8 mouse cellular contexts compared by ENCODE assay signal in the genomic region with DNA sequence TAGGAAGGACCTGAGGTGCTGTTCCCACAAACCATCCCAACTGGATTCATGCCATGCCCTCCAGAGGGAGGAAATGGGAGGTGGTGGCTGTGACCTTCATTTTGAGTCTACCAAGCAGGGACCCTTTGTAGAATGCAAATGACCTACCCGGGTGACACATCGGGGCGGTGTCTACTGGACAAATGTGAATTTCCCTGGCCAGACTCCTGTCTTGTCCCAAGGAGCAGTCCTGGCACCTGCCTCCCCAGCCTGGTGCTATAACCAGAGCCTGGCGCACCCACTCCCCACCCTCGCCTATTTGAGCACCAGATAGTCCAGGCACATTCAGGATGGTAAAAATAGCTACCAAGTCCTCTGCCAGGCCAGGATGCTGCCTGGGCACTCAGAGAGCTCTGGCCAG.
DNase-seq lines count a peak whose midpoint lies in the region; ATAC-seq and TF ChIP-seq lines count a peak whose summit lies in the region.
"Had no signal": no experiment of that assay in that cellular context is flagged by ENCODE, and none has a peak within 500 bp of the region (broad histone marks: within the 10 kb centered on the region; RNA-seq: fewer than 3 reads in every experiment).

No protein-coding gene starts in this region.

- peak overlapping the region; percentile 47; the same call in 1 of the 2 replicates for H3K9ac ChIP-seq in kidney, postnatal 0 days (ENCODE audit: low read depth, low read length)
- peak overlapping the region; percentile 81 for H3K9ac ChIP-seq in heart, adult 2 months (ENCODE audit: low read depth, low read length)
- H3K9ac ChIP-seq in hindbrain, embryonic 16.5 days (ENCODE audit: low read depth, low read length): no peak overlapping the region
- H3K9ac ChIP-seq in neural tube, embryonic 14.5 days (replicated peaks; ENCODE audit: low read depth, low read length): no peak overlapping the region

- no peak for TF ChIP-seq CTCF in kidney, postnatal 0 days (IDR thresholded peaks at IDR 0.05; ENCODE audit: low read depth)
- TF ChIP-seq CTCF in heart, adult 2 months (IDR thresholded peaks at IDR 0.05): no peak

- TF ChIP-seq POLR2A in heart, adult 2 months (IDR thresholded peaks at IDR 0.05; ENCODE audit: insufficient read depth, low read depth, low read length): no peak

- peak overlapping the region; percentile 48 for H3K4me2 ChIP-seq in kidney, postnatal 0 days (ENCODE audit: low read length)
- peak overlapping the region; percentile 35 for H3K4me2 ChIP-seq in hindbrain, embryonic 16.5 days (ENCODE audit: low read length)
- H3K4me2 ChIP-seq in neural tube, embryonic 14.5 days (ENCODE audit: low read depth, low read length): peak overlapping the region; percentile 36; the same call in 1 of the 2 replicates

- peak overlapping the region; percentile 88 for H3K27ac ChIP-seq in kidney, postnatal 0 days
- peak overlapping the region; percentile 97 for H3K27ac ChIP-seq in heart, adult 2 months
- H3K27ac ChIP-seq in hindbrain, embryonic 16.5 days (ENCODE audit: low read depth, low read length): no peak overlapping the region; the same call in 1 of the 2 replicates
- no peak overlapping the region; the same call in 1 of the 2 replicates for H3K27ac ChIP-seq in neural tube, embryonic 14.5 days (ENCODE audit: low read depth, low read length)

- H3K36me3 ChIP-seq in kidney, postnatal 0 days (ENCODE audit: insufficient read depth, low read length): peaks cover 9% of the 10 kb centered on the region; the same call in 1 of the 2 replicates
- peaks cover 49% of the 10 kb centered on the region for H3K36me3 ChIP-seq in heart, adult 2 months (ENCODE audit: control insufficient read depth, insufficient read depth, low read length)
- H3K36me3 ChIP-seq in hindbrain, embryonic 16.5 days (ENCODE audit: control insufficient read depth, insufficient read depth, low read length): no peaks in the 10 kb centered on the region
- H3K36me3 ChIP-seq in neural tube, embryonic 14.5 days (ENCODE audit: control insufficient read depth, insufficient read depth, low read length): no peaks in the 10 kb centered on the region

- H3K27me3 ChIP-seq in kidney, postnatal 0 days (ENCODE audit: insufficient read depth, low read length): no peaks in the 10 kb centered on the region
- H3K27me3 ChIP-seq in heart, adult 2 months (ENCODE audit: control insufficient read depth, insufficient read depth, low read length): no peaks in the 10 kb centered on the region
- H3K27me3 ChIP-seq in hindbrain, embryonic 16.5 days (replicated peaks; ENCODE audit: control insufficient read depth, insufficient read depth, low read length): no peaks in the 10 kb centered on the region
- H3K27me3 ChIP-seq in neural tube, embryonic 14.5 days (ENCODE audit: control insufficient read depth, insufficient read depth, low read length): no peaks in the 10 kb centered on the region
- H3K27me3 ChIP-seq: Patski had no signal

- H3K79me2 ChIP-seq in heart, adult 2 months (replicated peaks; ENCODE audit: control insufficient read depth, insufficient read depth, low read length): no peaks in the 10 kb centered on the region

- H3K4me3 ChIP-seq in kidney, postnatal 0 days (replicated peaks; ENCODE audit: low read depth, low read length): no peak overlapping the region
- peak overlapping the region; percentile 50 for H3K4me3 ChIP-seq in heart, adult 2 months
- H3K4me3 ChIP-seq in hindbrain, embryonic 16.5 days (ENCODE audit: low read length): no peak overlapping the region
- no peak overlapping the region for H3K4me3 ChIP-seq in neural tube, embryonic 14.5 days (ENCODE audit: low read depth, low read length)

- peak; percentile 42; the same call in 1 of the 2 replicates for TF ChIP-seq EP300 in heart, adult 2 months (IDR thresholded peaks at IDR 0.05; ENCODE audit: insufficient read depth, low read depth, low read length)

- peaks cover 34% of the 10 kb centered on the region for H3K4me1 ChIP-seq in kidney, postnatal 0 days (replicated peaks; ENCODE audit: insufficient read depth, low read length)
- H3K4me1 ChIP-seq in heart, adult 2 months (ENCODE audit: control insufficient read depth, insufficient read depth, low read length): peaks cover 61% of the 10 kb centered on the region
- H3K4me1 ChIP-seq in hindbrain, embryonic 16.5 days (ENCODE audit: control insufficient read depth, insufficient read depth, low read depth, low read length): peaks cover 16% of the 10 kb centered on the region
- H3K4me1 ChIP-seq in neural tube, embryonic 14.5 days (ENCODE audit: control insufficient read depth, insufficient read depth, low read length): peaks cover 7% of the 10 kb centered on the region

- intact Hi-C loops in heart, adult 2 months (cut with DNase I): no loop called here

- no peaks in the 10 kb centered on the region for H3K9me3 ChIP-seq in kidney, postnatal 0 days (replicated peaks; ENCODE audit: low read length)
- H3K9me3 ChIP-seq in hindbrain, embryonic 16.5 days (ENCODE audit: control insufficient read depth, low read length): no peaks in the 10 kb centered on the region
- H3K9me3 ChIP-seq in neural tube, embryonic 14.5 days (ENCODE audit: control insufficient read depth, low read length): no peaks in the 10 kb centered on the region

- 81% methylated on average over 5 of the region's 5 CpGs for WGBS in kidney, postnatal 0 days
- WGBS in heart, adult 2 months: 13% methylated on average over 5 of the region's 5 CpGs
- 83% methylated on average over 5 of the region's 5 CpGs for WGBS in hindbrain, embryonic 16.5 days
- WGBS in neural tube, embryonic 14.5 days: 88% methylated on average over 5 of the region's 5 CpGs

- ATAC-seq in kidney, postnatal 0 days (replicated peaks; ENCODE audit: low FRiP score, low read depth): no peak
- no peak for ATAC-seq in hindbrain, embryonic 16.5 days
- no peak for ATAC-seq in neural tube, embryonic 14.5 days (ENCODE audit: low read depth)
- ATAC-seq: Patski had no signal

- no peak for DNase-seq in kidney, postnatal 0 days (ENCODE audit: low spot score)
- no peak for DNase-seq in kidney, adult 9 months
- DNase-seq in heart, adult 2 months: peak; percentile 68 to 83
- DNase-seq in retina, postnatal 1 day: no peak
- DNase-seq in adrenal gland, adult 8-10 months: no peak

Comparison
In these comparisons a context has a peak if more than half of its experiments do, and no peak if none do; other contexts are left out.
1. DNase-seq: peak in heart, adult 2 months (2 of 2); none in kidney, postnatal 0 days (single experiment), kidney, adult 9 months (single experiment), retina, postnatal 1 day (single experiment) and adrenal gland, adult 8-10 months (single experiment).
2. H3K27ac ChIP-seq: peak in kidney, postnatal 0 days (single experiment) and heart, adult 2 months (single experiment); none in hindbrain, embryonic 16.5 days (single experiment) and neural tube, embryonic 14.5 days (single experiment).
3. H3K9ac ChIP-seq: peak in kidney, postnatal 0 days (single experiment) and heart, adult 2 months (single experiment); none in hindbrain, embryonic 16.5 days (single experiment) and neural tube, embryonic 14.5 days (single experiment).
4. Peak in every context shown above with its lines, with median percentiles within 50 percentile points of each other: H3K4me2 ChIP-seq.